Mouse (Mus musculus) lung, postnatal 0 days (tissue): ENCODE data around the gene Smg9.

Experiments
- CTCF ChIP-seq: IDR thresholded peaks from 2 replicates; pipeline ENCODE4 v1.5.1; 2016; ENCODE audit warnings: antibody characterized with exemption, mild to moderate bottlenecking
- EP300 ChIP-seq: IDR thresholded peaks from 2 replicates; pipeline ENCODE4 v1.6.1; 2016; ENCODE audit warnings: antibody characterized with exemption, mild to moderate bottlenecking, control low read depth

- peak; percentile 50 for TF ChIP-seq CTCF
- TF ChIP-seq EP300, result no peak
Observed at GRCm38 (mm10) chr7:24402851-24403250, 3.4 kb downstream of the Smg9 start.
